Mouse (Mus musculus): ENCODE data around the gene Rnf150. TPM values are rescaled to one million over a fixed set of nuclear protein-coding genes. Genes with fewer than 3 reads are reported as not detected.

The Rnf150 gene
- polyA plus RNA-seq, 1 experiment from 2014 or later: 1.3 TPM

DNA sequence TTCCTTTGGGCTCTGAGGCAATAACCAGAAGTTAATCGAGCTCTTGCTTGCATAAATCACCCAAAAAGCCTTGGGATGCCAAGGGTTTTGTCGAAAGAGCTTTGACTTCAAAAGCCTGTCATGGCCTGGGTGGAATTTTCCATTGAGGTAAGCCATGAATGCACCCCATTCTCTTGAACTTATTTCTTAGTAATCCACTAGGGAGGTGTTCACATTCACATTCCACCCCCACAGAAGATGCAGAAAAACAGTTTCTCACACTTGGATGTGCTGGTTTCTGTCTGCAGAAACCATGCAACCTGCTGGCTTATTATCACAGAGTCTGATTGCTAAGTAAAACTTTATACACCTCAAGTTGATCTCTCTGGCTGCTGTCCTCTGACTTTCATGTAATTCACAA is 148.1 kb downstream of the Rnf150 start:
- 48% methylated on average over 2 of the region's 2 CpGs for WGBS
- Histone ChIP-seq H3K9ac (ENCODE audit: low read length) (no peak overlapping the region), H3K36me3 (ENCODE audit: control insufficient read depth, insufficient read depth, low read length) (no peaks in the 10 kb centered on the region), H3K9me3 (replicated peaks; ENCODE audit: control insufficient read depth, low read length) (no peaks in the 10 kb centered on the region), H3K4me2 (ENCODE audit: low read depth, low read length) (no peak overlapping the region), H3K4me1 (ENCODE audit: control insufficient read depth, insufficient read depth, low read length) (no peaks in the 10 kb centered on the region; the same call in 1 of the 2 replicates), H3K27me3 (ENCODE audit: control insufficient read depth, insufficient read depth, low read length) (no peaks in the 10 kb centered on the region), H3K27ac (ENCODE audit: low read length) (no peak overlapping the region), H3K4me3 (replicated peaks; ENCODE audit: low read length) (no peak overlapping the region)
- no peak for ATAC-seq (ENCODE audit: insufficient read depth, low FRiP score)

DNA sequence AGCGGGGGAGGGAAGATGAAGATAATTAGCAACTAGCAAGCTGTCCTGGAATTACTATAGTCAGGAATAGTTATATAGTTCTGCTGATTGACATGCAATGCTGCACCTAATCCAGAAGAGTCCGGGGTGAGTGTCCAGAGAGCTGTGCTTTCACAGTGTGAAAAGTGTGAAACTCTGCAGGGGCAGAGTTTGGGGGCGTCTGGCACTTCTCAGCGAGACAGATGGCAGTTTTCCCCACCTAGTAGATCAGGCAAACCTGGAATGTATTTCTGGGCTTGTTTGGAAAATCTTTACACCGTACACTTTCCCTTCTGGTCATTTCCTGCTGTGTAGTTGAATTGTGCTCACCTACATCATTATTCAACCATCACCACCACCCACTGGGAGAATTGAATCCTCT is 148.6 kb downstream of the Rnf150 start:
- H3K27ac ChIP-seq (ENCODE audit: low read length): no peak overlapping the region
- no peak for ATAC-seq (ENCODE audit: insufficient read depth, low FRiP score)
- H3K27me3 ChIP-seq (ENCODE audit: control insufficient read depth, insufficient read depth, low read length): no peaks in the 10 kb centered on the region
- 41% methylated on average over 5 of the region's 5 CpGs for WGBS
- H3K9me3 ChIP-seq (replicated peaks; ENCODE audit: control insufficient read depth, low read length): no peaks in the 10 kb centered on the region
- H3K9ac ChIP-seq (ENCODE audit: low read length): no peak overlapping the region
- no peaks in the 10 kb centered on the region; the same call in 1 of the 2 replicates for H3K4me1 ChIP-seq (ENCODE audit: control insufficient read depth, insufficient read depth, low read length)
- no peaks in the 10 kb centered on the region for H3K36me3 ChIP-seq (ENCODE audit: control insufficient read depth, insufficient read depth, low read length)
- H3K4me3 ChIP-seq (replicated peaks; ENCODE audit: low read length): no peak overlapping the region
- no peak overlapping the region for H3K4me2 ChIP-seq (ENCODE audit: low read depth, low read length)

DNA sequence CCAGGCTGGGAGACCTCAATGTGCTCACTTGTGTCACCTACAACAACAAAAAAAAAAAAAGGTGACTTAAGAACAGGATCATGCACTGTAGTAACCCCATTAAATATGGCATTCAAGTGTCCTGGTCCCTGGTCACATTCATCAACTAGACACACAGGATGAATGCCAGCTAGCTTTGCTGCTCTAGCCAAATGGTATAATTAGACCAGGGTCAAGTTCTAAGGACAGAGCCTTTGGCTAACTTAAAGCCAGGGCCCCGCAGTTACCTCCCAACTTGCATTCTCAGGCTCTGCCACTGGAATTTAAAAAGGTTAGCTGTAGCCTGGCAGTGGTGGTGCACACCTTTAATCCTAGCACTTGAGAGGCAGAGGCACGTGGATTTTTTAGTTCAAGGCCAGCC is 165.1 kb downstream of the Rnf150 start:
- Histone ChIP-seq H3K4me2 (ENCODE audit: low read depth, low read length) (no peak overlapping the region), H3K27ac (ENCODE audit: low read length) (no peak overlapping the region), H3K4me3 (replicated peaks; ENCODE audit: low read length) (no peak overlapping the region), H3K9me3 (replicated peaks; ENCODE audit: control insufficient read depth, low read length) (no peaks in the 10 kb centered on the region), H3K27me3 (ENCODE audit: control insufficient read depth, insufficient read depth, low read length) (no peaks in the 10 kb centered on the region), H3K36me3 (ENCODE audit: control insufficient read depth, insufficient read depth, low read length) (no peaks in the 10 kb centered on the region), H3K9ac (ENCODE audit: low read length) (no peak overlapping the region), H3K4me1 (ENCODE audit: control insufficient read depth, insufficient read depth, low read length) (no peaks in the 10 kb centered on the region; the same call in 1 of the 2 replicates)
- WGBS: 68% methylated on average over 2 of the region's 2 CpGs
- no peak for ATAC-seq (ENCODE audit: insufficient read depth, low FRiP score)

DNA sequence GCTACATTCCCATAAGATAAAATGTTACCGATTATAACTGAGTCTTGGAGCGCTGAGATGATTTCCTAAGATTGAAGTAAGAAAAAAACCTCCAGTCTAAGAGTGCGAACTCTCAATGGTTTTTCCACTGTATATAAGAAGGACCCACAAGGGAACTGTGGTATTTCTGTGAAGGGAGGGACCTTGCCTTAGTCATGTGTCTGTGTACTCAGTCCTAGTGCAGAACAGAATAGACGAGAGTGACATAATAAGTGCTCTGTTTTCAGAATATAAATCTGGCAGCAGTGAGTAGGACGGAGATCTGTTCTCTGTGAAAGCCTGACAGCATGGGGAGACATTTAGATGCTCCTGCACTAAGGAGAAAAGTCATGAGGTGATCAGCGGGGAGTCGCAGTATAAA is 169.6 kb downstream of the Rnf150 start:
- WGBS: 49% methylated on average over 5 of the region's 7 CpGs
- Histone ChIP-seq H3K27me3 (ENCODE audit: control insufficient read depth, insufficient read depth, low read length) (no peaks in the 10 kb centered on the region), H3K27ac (ENCODE audit: low read length) (no peak overlapping the region), H3K36me3 (ENCODE audit: control insufficient read depth, insufficient read depth, low read length) (0 out of 2 replicates have a peak, but pooled peaks cover 3% of the 10 kb centered on the region), H3K4me2 (ENCODE audit: low read depth, low read length) (no peak overlapping the region), H3K9me3 (replicated peaks; ENCODE audit: control insufficient read depth, low read length) (no peaks in the 10 kb centered on the region), H3K9ac (ENCODE audit: low read length) (no peak overlapping the region), H3K4me3 (replicated peaks; ENCODE audit: low read length) (no peak overlapping the region), H3K4me1 (ENCODE audit: control insufficient read depth, insufficient read depth, low read length) (peaks cover 8% of the 10 kb centered on the region; the same call in 1 of the 2 replicates)
- ATAC-seq (ENCODE audit: insufficient read depth, low FRiP score): peak; percentile 69; the same call in 1 of the 2 replicates

DNA sequence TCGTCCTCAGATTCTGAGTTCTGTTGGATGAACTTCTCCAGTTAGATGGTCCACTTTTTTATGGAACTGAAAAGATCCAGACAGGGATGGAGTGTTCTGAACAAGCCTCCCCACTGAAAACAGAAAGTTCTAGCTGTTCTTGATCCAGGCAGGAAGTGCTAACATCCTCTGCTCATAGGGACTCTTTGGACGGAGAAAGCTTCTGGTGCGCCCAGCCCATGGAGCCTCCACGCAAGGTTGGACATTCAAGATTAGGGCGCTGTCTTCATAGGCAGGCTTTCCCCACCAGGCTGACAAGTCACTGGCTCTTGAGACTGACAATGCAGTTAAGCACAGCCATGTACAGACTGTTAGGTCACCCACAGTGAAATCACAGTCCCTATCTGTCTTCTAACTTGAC is 172.0 kb downstream of the Rnf150 start:
- Histone ChIP-seq H3K4me3 (replicated peaks; ENCODE audit: low read length) (no peak overlapping the region), H3K27ac (ENCODE audit: low read length) (no peak overlapping the region), H3K4me2 (ENCODE audit: low read depth, low read length) (no peak overlapping the region), H3K36me3 (ENCODE audit: control insufficient read depth, insufficient read depth, low read length) (0 out of 2 replicates have a peak, but pooled peaks cover 3% of the 10 kb centered on the region), H3K9ac (ENCODE audit: low read length) (no peak overlapping the region), H3K4me1 (ENCODE audit: control insufficient read depth, insufficient read depth, low read length) (peaks cover 8% of the 10 kb centered on the region; the same call in 1 of the 2 replicates), H3K9me3 (replicated peaks; ENCODE audit: control insufficient read depth, low read length) (no peaks in the 10 kb centered on the region), H3K27me3 (ENCODE audit: control insufficient read depth, insufficient read depth, low read length) (no peaks in the 10 kb centered on the region)
- no peak for ATAC-seq (ENCODE audit: insufficient read depth, low FRiP score)
- 91% methylated on average over 5 of the region's 5 CpGs for WGBS

DNA sequence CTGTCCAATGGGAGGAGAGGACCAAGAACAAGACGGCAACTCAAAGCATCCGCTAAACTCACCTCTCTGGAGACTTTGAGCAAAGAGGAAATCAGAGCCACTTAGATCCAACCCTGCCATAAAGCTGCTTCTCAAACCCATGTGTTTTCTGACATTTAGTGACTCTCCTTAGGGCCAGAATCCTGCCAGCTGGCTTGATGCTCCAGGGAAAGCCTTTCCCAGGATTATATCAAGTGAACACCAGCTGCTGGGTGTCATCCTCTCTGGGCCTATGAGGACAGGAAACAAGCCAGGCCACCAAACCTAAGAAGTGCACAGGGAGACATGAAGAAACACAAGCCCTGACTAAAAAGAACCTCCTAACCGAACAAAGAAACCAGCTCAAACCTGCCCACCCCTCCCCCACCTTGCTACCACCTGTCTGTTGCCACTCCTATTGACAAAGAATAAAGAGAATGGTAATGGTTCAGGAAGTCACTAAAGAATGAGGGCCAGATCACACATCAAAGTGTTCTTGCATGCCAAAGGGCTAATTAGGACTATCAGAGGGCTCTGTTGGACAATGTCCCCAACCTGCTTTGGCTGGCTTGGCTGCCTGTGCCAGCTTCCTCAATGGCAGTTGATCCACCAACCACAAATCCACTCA is 173.5 kb downstream of the Rnf150 start:
- H3K36me3 ChIP-seq (ENCODE audit: control insufficient read depth, insufficient read depth, low read length): 0 out of 2 replicates have a peak, but pooled peaks cover 3% of the 10 kb centered on the region
- no peak overlapping the region for H3K4me3 ChIP-seq (replicated peaks; ENCODE audit: low read length)
- peak; percentile 18; the same call in 1 of the 2 replicates for ATAC-seq (ENCODE audit: insufficient read depth, low FRiP score)
- H3K27me3 ChIP-seq (ENCODE audit: control insufficient read depth, insufficient read depth, low read length): no peaks in the 10 kb centered on the region
- H3K27ac ChIP-seq (ENCODE audit: low read length): peak overlapping the region; percentile 53; the same call in 1 of the 2 replicates
- H3K4me1 ChIP-seq (ENCODE audit: control insufficient read depth, insufficient read depth, low read length): peaks cover 8% of the 10 kb centered on the region; the same call in 1 of the 2 replicates
- WGBS: 62% methylated on average over 3 of the region's 3 CpGs
- no peak overlapping the region for H3K4me2 ChIP-seq (ENCODE audit: low read depth, low read length)
- H3K9me3 ChIP-seq (replicated peaks; ENCODE audit: control insufficient read depth, low read length): no peaks in the 10 kb centered on the region
- H3K9ac ChIP-seq (ENCODE audit: low read length): no peak overlapping the region

DNA sequence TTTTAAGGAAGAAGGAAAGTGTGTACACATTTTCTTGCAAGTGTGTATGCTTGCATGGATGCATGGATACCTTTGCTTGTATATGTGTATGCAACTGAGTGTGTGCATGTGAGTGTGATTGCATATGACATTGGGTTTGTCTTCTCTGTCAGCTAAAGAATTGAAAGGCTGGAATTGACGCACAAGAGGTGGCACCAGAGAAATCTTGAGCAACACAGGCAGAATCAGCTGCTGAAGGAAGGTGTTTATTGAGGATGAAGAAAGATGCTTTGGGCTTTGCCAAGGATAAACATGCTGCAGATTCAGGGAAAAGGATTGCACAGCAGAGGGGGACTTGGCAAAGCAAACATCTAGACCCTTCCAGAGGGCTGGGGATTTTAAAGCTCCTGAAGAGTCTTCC is 174.2 kb downstream of the Rnf150 start:
- Histone ChIP-seq H3K4me1 (ENCODE audit: control insufficient read depth, insufficient read depth, low read length) (peaks cover 8% of the 10 kb centered on the region; the same call in 1 of the 2 replicates), H3K27ac (ENCODE audit: low read length) (no peak overlapping the region; the same call in 1 of the 2 replicates), H3K36me3 (ENCODE audit: control insufficient read depth, insufficient read depth, low read length) (0 out of 2 replicates have a peak, but pooled peaks cover 3% of the 10 kb centered on the region), H3K9me3 (replicated peaks; ENCODE audit: control insufficient read depth, low read length) (no peaks in the 10 kb centered on the region), H3K9ac (ENCODE audit: low read length) (no peak overlapping the region), H3K27me3 (ENCODE audit: control insufficient read depth, insufficient read depth, low read length) (no peaks in the 10 kb centered on the region), H3K4me3 (replicated peaks; ENCODE audit: low read length) (no peak overlapping the region), H3K4me2 (ENCODE audit: low read depth, low read length) (no peak overlapping the region)
- WGBS: 85% methylated on average over 1 of the region's 1 CpGs
- ATAC-seq (ENCODE audit: insufficient read depth, low FRiP score): no peak

DNA sequence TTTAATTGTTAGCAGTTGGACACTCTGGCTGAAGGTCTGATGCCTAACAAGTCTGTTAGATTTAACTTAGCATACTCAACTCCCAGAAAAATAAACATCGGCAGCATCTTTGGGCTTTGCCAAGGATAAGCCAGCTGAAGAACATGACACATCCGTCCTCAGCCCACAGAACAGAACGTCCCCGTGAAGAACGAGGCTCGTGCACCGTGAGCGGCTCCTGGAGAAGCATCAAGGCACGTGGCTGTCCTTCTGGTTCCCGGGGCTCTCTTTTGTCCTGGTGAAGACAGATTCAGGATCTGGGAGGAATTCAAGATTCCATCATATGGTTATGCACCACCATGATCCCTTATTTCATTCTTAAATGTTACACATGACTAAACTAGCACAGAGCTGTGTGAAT is 175.4 kb downstream of the Rnf150 start:
- Histone ChIP-seq H3K9me3 (replicated peaks; ENCODE audit: control insufficient read depth, low read length) (no peaks in the 10 kb centered on the region), H3K27ac (ENCODE audit: low read length) (no peak overlapping the region), H3K4me3 (replicated peaks; ENCODE audit: low read length) (no peak overlapping the region), H3K36me3 (ENCODE audit: control insufficient read depth, insufficient read depth, low read length) (0 out of 2 replicates have a peak, but pooled peaks cover 3% of the 10 kb centered on the region), H3K9ac (ENCODE audit: low read length) (no peak overlapping the region), H3K4me2 (ENCODE audit: low read depth, low read length) (no peak overlapping the region), H3K27me3 (ENCODE audit: control insufficient read depth, insufficient read depth, low read length) (no peaks in the 10 kb centered on the region), H3K4me1 (ENCODE audit: control insufficient read depth, insufficient read depth, low read length) (peaks cover 8% of the 10 kb centered on the region; the same call in 1 of the 2 replicates)
- ATAC-seq (ENCODE audit: insufficient read depth, low FRiP score): no peak
- 76% methylated on average over 10 of the region's 10 CpGs for whole genome bisulfite sequencing

DNA sequence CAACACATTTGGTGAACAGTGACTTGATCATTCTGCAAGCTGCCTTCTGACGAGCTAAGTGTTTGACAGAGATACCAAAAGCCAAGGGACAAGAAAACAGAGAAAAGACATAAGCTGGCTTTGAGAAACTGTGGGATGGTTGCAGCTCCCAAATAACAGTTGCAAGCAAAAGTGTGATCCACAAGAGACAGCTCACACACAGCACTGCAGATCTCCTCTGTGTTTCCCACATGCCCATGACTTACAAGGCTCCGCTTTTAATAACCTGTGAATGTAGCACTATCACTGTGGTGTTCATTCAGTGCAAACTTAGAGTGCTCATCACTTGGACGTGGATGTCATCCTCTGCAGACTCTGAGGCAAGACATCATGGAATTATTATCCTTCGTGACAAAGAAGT is 178.3 kb downstream of the Rnf150 start:
- Histone ChIP-seq H3K4me3 (replicated peaks; ENCODE audit: low read length) (no peak overlapping the region), H3K9me3 (replicated peaks; ENCODE audit: control insufficient read depth, low read length) (no peaks in the 10 kb centered on the region), H3K4me2 (ENCODE audit: low read depth, low read length) (no peak overlapping the region), H3K4me1 (ENCODE audit: control insufficient read depth, insufficient read depth, low read length) (peaks cover 6% of the 10 kb centered on the region; the same call in 1 of the 2 replicates), H3K27ac (ENCODE audit: low read length) (no peak overlapping the region), H3K27me3 (ENCODE audit: control insufficient read depth, insufficient read depth, low read length) (no peaks in the 10 kb centered on the region), H3K9ac (ENCODE audit: low read length) (no peak overlapping the region), H3K36me3 (ENCODE audit: control insufficient read depth, insufficient read depth, low read length) (0 out of 2 replicates have a peak, but pooled peaks cover 3% of the 10 kb centered on the region)
- ATAC-seq (ENCODE audit: insufficient read depth, low FRiP score): no peak
- WGBS: 72% methylated on average over 4 of the region's 4 CpGs

Measured in stomach, embryonic 16.5 days (tissue).